Mouse (Mus musculus) cerebellum, adult 2 months (tissue): ENCODE measurements at regions not wholly inside any gene's neighbourhood (a gene's known extent, or its start where the extent isn't known, plus 50 kb on each side); places are given as distances from the start of the nearest gene placed in this dataset.
"Not testable (repeated sequence)": the region's sequence is repeated elsewhere in the genome, so short reads cannot be mapped to it uniquely, and the experiment has no call there.

ENCODE experiments used
- DNase-seq, 2 experiments: peaks; one replicate each; pipeline ENCODE4 v3.0.0; 2021
- H3K27ac ChIP-seq: fragments of 200-500 bp; 2 replicates; pipeline ENCODE4 v1.5.1; 2012; ENCODE audit warnings: low read length, control low read depth, inconsistent platforms; ENCODE audit not compliant: insufficient read depth
- H3K27me3 ChIP-seq: fragments of 200-500 bp; 2 replicates; pipeline ENCODE4 v1.6.1; 2012; ENCODE audit warnings: inconsistent platforms, mild to moderate bottlenecking, low read length, moderate library complexity; ENCODE audit not compliant: control insufficient read depth, insufficient read depth
- H3K4me1 ChIP-seq: fragments of 200-500 bp; 2 replicates; pipeline ENCODE4 v1.6.1; 2011; ENCODE audit warnings: low read length; ENCODE audit not compliant: control insufficient read depth, insufficient read depth
- H3K4me3 ChIP-seq: fragments of 200-500 bp; replicated peaks from 2 replicates; pipeline ENCODE3; 2011; ENCODE audit warnings: mild to moderate bottlenecking, low read depth, low read length, control low read depth; ENCODE audit not compliant: insufficient read depth
- CTCF ChIP-seq: fragments of 200-500 bp; IDR thresholded peaks from 2 replicates; pipeline ENCODE4 v1.5.1; 2011; ENCODE audit warnings: low read depth, mild to moderate bottlenecking, control low read depth, low read length, moderate library complexity, borderline replicate concordance; ENCODE audit not compliant: insufficient read depth
- POLR2A ChIP-seq: fragments of 200-500 bp; IDR thresholded peaks from 2 replicates; pipeline ENCODE4 v1.6.1; 2011; ENCODE audit warnings: low read length, control low read depth, borderline replicate concordance; ENCODE audit not compliant: insufficient read depth
- WGBS: fragments of 180-500 bp; shearing (Covaris S2); methylation state at CpG from one replicate; pipeline ENCODE4 v1.1.7; 2018; 5-methylcytosine and 5-hydroxymethylcytosine counted together

DNA sequence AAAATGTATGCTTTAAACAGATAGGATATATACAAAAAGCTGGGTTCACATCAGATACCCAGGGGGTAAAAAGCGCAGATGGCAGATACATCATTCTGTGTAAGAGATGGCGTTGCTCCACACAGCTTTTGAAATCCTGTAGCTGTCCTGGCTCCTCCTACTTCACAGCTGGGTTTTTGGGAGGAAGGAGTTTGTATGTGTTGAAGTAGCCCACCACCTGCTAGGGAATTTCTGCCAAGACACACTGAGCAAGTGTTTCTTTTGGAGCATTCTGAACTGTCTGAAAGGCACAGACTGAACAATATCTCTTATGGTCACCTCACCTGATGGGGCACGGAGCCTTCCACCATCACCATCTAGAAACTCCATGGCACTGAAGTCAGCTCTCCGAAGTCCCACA lies 128.3 kb downstream of the H60c start:
- TF ChIP-seq POLR2A = no peak
- TF ChIP-seq CTCF = no peak
- H3K27me3 ChIP-seq = no peaks in the 10 kb centered on the region; the same call in 1 of the 2 replicates

DNA sequence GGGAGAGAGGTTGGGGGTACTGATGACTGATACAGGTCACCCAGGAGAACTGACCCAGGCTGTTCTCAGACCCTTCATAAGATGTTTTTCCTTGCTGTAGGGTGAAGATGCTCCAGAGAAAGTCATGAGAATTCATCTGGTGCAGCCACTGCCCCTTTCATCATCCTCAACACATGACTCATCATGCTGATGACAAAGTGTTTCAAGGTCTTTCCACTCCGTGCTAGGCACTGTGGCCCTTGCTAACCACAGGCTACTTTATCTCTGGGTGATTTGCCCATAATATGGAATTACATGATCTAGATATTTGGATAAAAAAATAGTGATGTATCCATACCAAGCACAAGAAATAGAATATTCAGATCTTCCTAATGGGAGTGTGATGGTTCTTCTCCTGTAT lies 140.1 kb downstream of the H60c start:
- DNase-seq = no peak
- TF ChIP-seq POLR2A (no peak), CTCF (no peak)
- Histone ChIP-seq H3K27me3 (no peaks in the 10 kb centered on the region), H3K27ac (no peak overlapping the region), H3K4me3 (no peak overlapping the region), H3K4me1 (no peaks in the 10 kb centered on the region)
- WGBS = 68% methylated on average over 1 of the region's 1 CpGs

More for the DNA sequence above, 128.3 kb downstream of the H60c start:
- Histone ChIP-seq H3K27ac (no peak overlapping the region), H3K4me1 (peaks cover 4% of the 10 kb centered on the region; the same call in 1 of the 2 replicates), H3K4me3 (no peak overlapping the region)
- WGBS = 23% methylated on average over 4 of the region's 4 CpGs
- peak in 1 of 2 experiments; percentile 3 for DNase-seq

GRCm38 (mm10) chr10:3117451-3118070 lies 150.0 kb downstream of the H60c start:
- no peaks in the 10 kb centered on the region for H3K27me3 ChIP-seq
- no peak for TF ChIP-seq CTCF
- TF ChIP-seq POLR2A = no peak
- DNase-seq = no peak
- 94% methylated on average over 3 of the region's 3 CpGs for WGBS
- no peak overlapping the region for H3K4me3 ChIP-seq
- H3K27ac ChIP-seq = no peak overlapping the region
- no peaks in the 10 kb centered on the region for H3K4me1 ChIP-seq

- 73% methylated on average over 5 of the region's 8 CpGs for WGBS
- not testable (repeated sequence) for H3K4me3 ChIP-seq, H3K27me3 ChIP-seq, H3K4me1 ChIP-seq, DNase-seq, H3K27ac ChIP-seq
Observed at GRCm38 (mm10) chr10:3114421-3114820, 153.2 kb downstream of the H60c start.

GRCm38 (mm10) chr10:3107955-3108354 lies 159.6 kb downstream of the H60c start:
- H3K27me3 ChIP-seq, H3K4me1 ChIP-seq, H3K4me3 ChIP-seq, H3K27ac ChIP-seq, DNase-seq: not testable (repeated sequence)
- WGBS = 76% methylated on average over 2 of the region's 2 CpGs
